Mouse (Mus musculus) R1 (cell line): ENCODE results near the gene Ccdc12.

ENCODE experiments used
- DNase-seq: peaks from one replicate; pipeline ENCODE4 v3.0.0-alpha.2; 2018; ENCODE audit warnings: low read depth, low spot score

Gene Ccdc12

DNA sequence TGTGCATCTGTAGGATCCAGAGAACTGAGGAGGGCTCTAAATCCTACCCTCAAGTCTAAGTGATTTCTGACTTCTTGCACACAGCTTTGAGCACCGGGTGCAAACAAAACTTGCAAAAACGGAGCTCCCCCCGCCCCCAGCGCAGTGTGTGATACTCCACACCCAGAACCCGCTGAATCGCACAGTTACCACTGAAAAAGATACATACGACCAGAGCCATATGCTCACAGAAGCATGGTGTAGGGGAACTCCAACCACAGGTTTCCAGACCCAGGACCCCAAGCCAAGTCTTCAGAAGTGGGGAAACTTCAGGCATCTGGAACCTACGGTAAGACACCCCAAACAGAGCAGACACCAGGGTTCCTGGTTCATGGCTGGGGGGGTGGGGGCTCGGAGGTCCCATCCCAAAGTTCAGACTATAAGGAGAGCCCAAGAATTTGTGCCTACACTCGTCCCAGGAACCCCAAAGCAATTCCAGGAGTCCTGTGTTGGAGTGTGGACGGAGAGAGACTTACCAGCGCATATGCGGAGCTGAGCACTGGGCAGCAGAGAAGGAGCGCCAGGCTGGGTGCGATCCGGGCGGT is 85.5 kb downstream of the Ccdc12 start, which contains the start of gene Myl3:
Myl3 (plus strand) TSS at position 151 of the 584 bp plus-strand sequence.
- no peak for DNase-seq

DNA sequence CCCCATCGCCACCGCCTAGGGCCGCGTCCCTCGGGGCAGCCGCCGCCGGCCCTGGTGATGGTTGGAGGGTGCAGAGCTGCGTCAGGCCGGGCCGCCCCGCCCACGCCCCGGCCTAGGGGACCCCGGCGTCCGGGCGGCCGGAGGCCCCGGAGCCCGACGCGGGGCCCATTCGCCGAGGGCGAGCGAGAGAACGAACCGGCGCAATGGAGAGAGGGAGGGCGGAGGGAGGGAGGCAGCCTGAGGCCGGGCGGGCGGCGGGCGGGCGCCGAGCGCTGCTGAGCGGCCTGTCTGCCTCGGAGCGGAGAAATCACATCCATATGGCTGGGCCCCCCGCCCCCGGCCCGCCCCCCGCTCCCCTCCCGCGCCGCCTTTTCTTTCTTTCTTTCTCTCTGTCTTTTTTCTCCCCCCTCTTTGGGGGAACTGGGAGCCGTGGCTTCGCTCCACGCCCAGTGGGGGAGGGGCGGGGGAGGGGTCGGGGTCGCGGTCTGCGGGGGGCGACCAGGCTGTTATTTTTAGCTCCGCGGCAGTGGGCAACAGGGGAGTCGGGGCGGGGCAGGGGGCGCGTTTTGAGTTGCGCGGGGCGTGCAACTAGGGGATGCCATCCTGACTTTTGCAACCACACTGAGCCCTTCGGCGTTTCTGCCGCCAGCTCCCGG is 86.1 kb downstream of the Ccdc12 start:
- peak; percentile 39 for DNase-seq

- peak; percentile 34 for DNase-seq
Observed at GRCm38 (mm10) chr9:110742951-110743455, 86.7 kb downstream of the Ccdc12 start.

DNA sequence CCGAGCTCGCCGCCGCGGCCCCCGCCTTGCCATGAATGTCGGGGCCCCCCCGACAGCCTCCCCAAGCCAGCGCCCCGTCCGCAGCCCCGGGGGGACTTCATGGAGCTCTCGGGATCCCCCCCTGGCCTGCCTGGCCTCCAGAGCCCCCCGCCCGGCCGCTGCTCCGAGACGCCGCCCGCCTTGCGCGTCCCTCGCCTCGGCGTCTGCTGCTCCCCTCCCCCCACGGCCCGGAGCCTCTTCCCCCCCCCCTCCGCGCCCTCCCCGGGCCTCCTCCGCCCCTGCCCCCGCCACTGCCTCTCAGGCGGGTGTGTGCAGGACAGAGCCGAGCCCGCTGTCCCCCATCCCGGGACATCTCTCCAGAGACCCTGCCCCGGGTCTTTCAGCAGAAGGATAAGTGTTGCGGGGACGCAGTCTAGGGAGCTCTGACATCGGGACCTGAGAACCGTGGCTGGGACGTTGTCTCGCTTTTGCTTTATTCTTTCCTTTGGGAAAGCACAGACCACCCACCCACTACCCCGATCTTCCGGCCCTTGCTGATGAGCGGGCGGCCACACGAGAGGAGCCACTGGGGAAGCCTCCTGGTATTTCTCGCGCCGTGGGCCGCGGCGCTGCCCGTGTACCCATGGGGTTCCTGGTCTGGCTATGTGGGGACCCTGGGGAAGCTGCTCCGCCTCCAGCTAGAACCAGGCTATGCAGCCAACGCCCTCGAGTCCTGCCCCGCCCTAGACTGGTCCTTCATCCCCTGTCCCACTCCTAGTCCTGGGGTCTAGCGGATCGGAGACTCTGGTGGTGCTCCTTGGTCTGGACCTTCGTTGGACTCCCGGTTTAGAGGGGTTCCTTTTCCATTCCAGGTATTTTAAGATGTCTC is 87.4 kb downstream of the Ccdc12 start:
- peak; percentile 50 for DNase-seq

DNA sequence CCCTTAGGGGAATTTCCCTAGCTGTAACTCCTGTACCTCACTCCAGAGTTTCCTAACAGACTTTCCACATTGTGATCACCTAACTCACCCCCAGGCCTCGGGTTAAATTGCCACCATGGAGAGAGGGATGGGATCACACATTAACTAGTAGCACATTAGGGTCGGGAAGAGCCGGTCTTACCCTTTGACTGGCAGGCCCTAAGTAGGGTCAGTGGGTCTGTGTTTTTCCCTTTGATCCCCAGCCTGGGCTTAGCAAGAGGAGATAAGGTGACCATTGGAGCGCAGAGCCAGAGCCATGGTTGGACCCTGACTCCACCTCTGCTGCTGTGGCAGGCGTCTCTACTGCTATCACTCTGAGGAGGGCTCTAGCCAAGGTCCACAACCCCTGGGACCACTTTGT is 89.4 kb downstream of the Ccdc12 start:
- no peak for DNase-seq

- no peak for DNase-seq
Observed at GRCm38 (mm10) chr9:110746238-110746637, 89.9 kb downstream of the Ccdc12 start.

DNA sequence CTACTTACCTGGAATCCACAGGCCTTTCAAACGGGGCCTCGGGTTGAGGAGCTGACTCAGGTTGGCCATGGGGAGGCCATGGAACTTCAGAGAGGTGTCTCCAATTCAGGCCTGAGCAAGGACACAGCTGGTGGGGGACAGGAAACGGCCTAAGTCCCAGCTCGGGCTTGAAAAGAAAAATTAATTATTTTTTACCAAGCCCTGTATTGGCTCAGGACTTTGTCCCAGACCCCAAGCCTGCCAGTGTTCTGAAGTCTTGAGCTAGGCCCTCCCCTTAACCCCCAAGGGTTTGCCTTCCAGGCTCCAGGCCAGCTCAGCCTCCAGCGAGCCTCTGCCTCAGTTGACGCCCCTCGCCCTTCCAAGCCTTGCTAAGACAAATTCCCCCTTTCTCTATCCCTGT is 90.7 kb downstream of the Ccdc12 start, which contains the start of gene Pth1r:
Pth1r (minus strand) TSS at position 185 of the 400 bp plus-strand sequence.
- no peak for DNase-seq

DNA sequence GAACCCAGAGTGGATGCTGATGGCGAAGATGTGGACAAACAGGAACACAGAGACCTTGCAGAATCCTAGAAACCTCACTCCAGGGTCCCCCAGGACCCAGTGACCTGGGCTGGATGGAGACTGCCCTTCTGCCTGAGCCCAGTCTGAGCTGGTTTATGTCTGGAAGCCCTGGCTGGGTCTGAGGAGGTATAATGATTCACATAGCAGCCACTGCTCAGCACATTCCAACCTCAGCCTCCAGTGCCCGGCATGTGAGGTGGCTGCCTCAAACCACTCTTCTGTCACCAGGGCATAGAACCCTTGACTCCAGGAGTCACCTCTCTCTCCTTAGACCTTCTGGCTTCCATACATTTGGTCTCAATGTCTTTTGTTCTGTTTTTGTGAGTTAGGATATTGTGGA is 92.1 kb downstream of the Ccdc12 start:
- no peak for DNase-seq

DNA sequence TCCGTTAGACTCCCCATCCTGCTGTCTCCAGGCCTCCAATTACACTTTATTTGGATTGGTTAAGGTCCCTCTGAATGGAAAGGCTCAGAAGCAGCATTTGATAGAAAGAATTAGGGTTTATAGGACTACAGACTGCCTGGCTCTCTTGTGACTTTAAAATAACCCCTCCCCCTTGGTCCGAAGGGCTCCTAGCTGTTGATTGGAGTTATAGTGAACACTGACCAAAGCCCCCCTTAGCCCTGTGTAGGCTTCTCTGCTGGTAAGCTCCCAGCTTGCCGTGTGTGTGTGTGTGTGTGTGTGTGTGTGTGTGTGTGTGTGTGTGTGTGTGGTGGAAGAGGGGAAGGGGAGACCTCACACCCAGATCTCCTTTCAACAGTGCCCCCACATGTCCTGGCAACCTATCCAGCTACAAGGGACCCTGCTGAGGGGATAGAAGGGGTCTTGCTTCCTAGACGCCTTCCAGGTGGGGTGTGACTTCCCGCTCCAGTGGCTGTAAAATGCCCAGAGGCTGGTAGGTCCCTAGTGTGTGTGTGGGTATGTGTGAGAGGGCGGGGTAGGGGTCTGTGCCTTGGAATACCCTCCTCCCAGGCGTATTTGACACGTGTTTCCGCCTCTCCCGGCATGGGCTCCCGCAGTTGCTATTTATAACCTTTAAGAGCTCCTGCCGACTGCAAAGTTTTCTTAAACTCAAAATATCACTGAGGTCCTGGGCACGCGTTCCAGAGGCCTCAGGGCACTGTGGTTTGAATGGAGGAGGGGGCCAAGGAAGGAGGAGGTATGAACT is 94.3 kb downstream of the Ccdc12 start:
- DNase-seq = no peak

DNA sequence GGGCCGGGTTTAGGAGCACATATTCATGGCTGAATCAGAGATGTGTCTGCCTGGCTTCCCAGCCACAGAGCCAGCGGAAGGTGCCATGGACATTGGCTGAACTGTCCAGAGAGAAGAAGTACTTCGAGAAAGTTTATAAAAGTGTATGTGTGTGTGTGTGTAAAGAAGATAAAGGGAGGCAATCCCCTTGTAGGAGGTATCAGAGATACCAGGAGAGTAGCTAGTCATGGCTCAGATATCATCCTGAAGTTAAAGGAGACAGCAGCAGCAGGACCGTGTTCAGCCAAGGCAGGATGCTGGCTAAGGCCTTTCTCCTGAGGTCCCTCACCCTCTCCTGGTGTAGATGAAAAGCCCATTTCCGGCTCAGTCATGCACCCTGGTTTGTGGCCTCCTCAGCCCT is 95.1 kb downstream of the Ccdc12 start:
- DNase-seq = no peak

DNA sequence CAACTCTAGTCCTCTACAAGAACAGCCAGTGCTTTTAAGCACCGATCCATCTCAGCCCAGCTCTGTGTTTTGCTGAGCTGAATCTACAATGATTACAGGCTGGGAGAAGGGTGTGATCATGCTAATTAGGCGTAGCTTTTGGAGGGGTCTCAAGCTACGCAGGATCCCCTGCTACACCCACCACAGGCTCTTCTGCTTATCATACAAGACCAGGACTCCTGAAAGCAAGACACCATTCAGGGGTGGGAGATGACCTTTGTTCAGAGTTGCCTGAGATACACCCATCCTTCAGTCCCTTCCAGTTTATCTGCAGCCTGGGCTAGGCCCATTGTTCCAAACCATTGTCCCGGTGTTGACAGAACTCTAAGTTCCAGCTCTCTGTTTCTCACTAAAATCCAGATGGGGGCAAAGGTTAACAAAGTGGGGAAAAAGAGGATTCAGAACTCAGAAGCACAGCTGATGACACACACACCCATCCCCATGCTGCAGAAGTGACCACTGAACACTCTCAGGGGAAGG is 96.7 kb downstream of the Ccdc12 start:
- no peak for DNase-seq

DNA sequence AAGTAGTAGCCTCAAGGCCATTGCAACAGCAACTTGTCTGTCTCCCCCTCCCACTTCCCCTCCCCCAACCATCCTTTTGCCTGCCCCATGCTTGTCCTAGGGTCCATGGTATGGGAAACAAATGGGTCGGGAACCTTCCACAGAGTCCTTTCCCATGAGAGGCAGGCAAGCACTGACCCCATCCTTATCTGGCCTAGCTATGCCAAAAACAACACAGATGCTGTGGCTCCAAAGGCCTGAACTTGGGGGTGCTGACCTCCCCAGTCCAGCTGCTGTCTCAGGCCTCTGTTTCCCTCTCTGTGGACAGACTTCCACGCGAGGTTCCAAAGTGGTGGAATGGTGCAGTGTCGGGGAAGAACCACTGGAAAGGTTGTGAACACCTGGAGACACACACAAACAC is 97.5 kb downstream of the Ccdc12 start:
- no peak for DNase-seq

DNA sequence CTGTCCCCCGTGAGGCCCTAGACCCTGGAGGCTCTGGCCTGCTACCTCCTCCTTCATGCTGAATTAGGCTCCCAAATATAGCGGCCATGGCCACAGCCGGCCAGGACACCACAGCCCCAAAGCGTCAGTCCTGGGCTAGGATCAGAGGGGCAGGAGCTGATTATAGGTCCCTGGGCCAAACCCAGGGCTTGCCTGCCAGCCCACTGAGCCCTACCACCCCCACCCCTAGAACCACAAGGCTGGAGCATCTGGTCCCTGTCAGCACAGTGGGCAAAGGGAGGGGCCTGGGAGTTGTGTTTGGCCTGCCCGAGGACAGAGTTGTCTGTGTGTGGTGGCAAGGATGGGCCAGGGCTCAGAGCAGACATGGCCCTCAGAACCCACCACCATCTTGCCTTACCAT is 101.5 kb downstream of the Ccdc12 start:
- DNase-seq = no peak

- no peak for DNase-seq
Observed at GRCm38 (mm10) chr9:110758605-110759004, 102.3 kb downstream of the Ccdc12 start.

DNA sequence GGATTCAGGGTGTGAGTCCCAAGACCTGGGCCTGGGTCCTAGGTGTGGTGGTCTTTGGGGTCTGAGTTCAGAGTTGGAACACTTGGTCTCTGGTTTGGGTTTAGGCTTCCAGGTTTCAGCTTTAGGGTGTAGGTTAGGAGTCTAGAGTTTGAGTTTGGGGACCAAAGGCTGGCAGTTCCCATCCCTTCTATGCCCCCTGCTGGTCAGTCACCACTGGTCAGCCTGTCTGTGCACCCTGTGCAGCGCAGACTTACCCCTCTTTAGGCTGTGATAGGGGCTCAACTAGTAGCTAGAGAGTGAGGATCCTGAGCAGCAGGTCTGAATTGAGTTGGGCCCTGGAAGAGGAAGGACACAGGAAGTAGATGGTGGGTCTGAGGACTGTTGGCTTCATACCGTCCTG is 103.0 kb downstream of the Ccdc12 start:
- no peak for DNase-seq

- DNase-seq = no peak
Observed at GRCm38 (mm10) chr9:110760886-110761285, 104.6 kb downstream of the Ccdc12 start.
